Mouse (Mus musculus) ovary, adult 10 weeks (tissue): ENCODE results near the gene Sptssb. TPM values are rescaled to one million over a fixed set of nuclear protein-coding genes. Genes with fewer than 3 reads are reported as not detected.

Experiments used
- polyA plus RNA-seq: library from polyadenylated mRNA; stranded (reverse); fragments of 350-450 nt; fragmentation: Illumina TruSeq; extraction: RNeasy Lipid Tissue Mini Kit (QIAGEN cat#74804); gene quantifications from one replicate; pipeline ENCODE4 v1.2.3, GENCODE M21; 2014

Gene Sptssb
- polyA plus RNA-seq: 0.60 TPM

GRCm38 (mm10) chr3:69859858-69860588 lies at the start of gene Sptssb:
Gene Sptssb, minus strand, starts transcription at chr3:69859940.

Other genes starting within 250 kb of the Sptssb start
- 214 TPM for gene Nmd3, start 138.0 kb downstream of the Sptssb start, polyA plus RNA-seq
- not detected for gene Otol1, start 147.7 kb upstream of the Sptssb start, polyA plus RNA-seq